Mouse (Mus musculus): ENCODE data around the gene Gm49320.

DNA sequence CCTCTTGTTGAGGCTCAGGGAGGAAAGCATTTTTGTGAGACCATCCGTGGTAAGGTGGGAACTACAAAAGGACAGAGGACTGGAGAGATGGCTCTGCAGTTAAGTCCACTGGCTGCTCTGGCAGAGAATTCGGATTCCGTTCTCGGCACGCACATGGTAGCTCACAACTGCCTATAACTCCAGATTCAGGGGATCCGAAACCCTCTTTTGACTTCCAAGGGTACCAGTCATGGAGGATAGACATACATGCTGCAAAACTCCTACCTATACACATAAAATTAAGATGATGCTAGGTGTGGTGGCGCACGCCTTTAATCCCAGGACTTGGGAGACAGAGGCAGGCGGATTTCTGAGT, 37.4 kb downstream of the Gm49320 start:
- no peak for TF ChIP-seq CTCF (IDR thresholded peaks at IDR 0.05; ENCODE audit: control insufficient read depth, insufficient read depth, low read length)
- TF ChIP-seq POLR2A (IDR thresholded peaks at IDR 0.05; ENCODE audit: borderline replicate concordance, control insufficient read depth, low read depth, low read length) = no peak

All from bone marrow, adult 2 months (tissue).